7 mouse cellular contexts compared by ENCODE assay signal in the genomic region with DNA sequence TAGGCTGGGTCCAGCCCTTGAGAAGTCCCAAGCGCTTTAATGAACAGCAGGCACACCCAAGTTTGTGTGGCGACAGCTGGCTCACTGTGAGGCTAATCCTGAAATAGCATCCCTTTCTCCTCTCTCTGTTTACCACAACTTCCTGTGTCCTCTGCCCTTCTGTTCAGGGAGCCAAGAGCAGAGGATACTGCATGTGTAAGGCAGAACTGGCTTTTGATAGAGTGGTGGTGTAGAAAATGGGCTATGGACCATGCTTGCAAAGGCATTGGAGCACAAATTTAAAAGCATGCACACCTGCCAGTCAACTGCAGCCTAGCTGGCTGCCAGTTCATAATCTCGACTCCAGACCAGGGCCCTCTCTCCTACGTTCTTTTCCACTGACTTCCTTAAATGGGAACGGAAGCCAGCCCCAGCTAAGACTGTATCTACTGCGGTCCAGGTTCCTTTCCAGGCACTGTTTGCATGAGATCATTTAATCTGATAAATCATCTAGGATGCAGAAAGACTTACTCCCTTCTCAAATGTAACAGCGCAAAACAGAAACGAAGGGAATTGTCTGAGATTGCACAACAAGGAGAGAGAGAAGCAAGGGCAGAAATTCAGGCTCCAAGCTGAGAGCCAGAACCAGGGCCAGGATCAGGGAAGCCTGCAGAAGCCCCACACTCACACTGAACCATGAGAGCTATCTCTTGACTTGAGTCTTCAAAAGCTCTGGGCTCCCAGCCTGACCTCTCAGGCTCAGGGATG.
DNase-seq lines count a peak whose midpoint lies in the region; ATAC-seq and TF ChIP-seq lines count a peak whose summit lies in the region.

No protein-coding gene starts in this region.

- H3K9ac ChIP-seq in kidney, embryonic 15.5 days: no peak overlapping the region
- no peak overlapping the region for H3K9ac ChIP-seq in hindbrain, postnatal 0 days (replicated peaks; ENCODE audit: low read length)

- H3K27ac ChIP-seq in kidney, embryonic 15.5 days: peak overlapping the region; percentile 66; the same call in 1 of the 2 replicates
- peak overlapping the region; percentile 56 for H3K27ac ChIP-seq in small intestine, adult 2 months (ENCODE audit: insufficient read depth, low read depth, low read length)
- H3K27ac ChIP-seq in hindbrain, postnatal 0 days: no peak overlapping the region

- no peaks in the 10 kb centered on the region for H3K36me3 ChIP-seq in kidney, embryonic 15.5 days
- H3K36me3 ChIP-seq in small intestine, adult 2 months (ENCODE audit: control insufficient read depth, insufficient read depth, low read length): no peaks in the 10 kb centered on the region
- no peaks in the 10 kb centered on the region for H3K36me3 ChIP-seq in hindbrain, postnatal 0 days (ENCODE audit: insufficient read depth, low read length)

- H3K4me3 ChIP-seq in kidney, embryonic 15.5 days (replicated peaks): no peak overlapping the region
- no peak overlapping the region for H3K4me3 ChIP-seq in small intestine, adult 2 months (ENCODE audit: low read depth, low read length)
- H3K4me3 ChIP-seq in hindbrain, postnatal 0 days (ENCODE audit: low read length): no peak overlapping the region

- 43% methylated on average over 8 of the region's 8 CpGs for WGBS in kidney, embryonic 15.5 days
- WGBS in small intestine, adult 2 months: 55% methylated on average over 8 of the region's 8 CpGs
- WGBS in hindbrain, postnatal 0 days: 84% methylated on average over 8 of the region's 8 CpGs

- H3K9me3 ChIP-seq in kidney, embryonic 15.5 days (replicated peaks): no peaks in the 10 kb centered on the region
- no peaks in the 10 kb centered on the region for H3K9me3 ChIP-seq in hindbrain, postnatal 0 days (ENCODE audit: low read length)

- no peaks in the 10 kb centered on the region for H3K27me3 ChIP-seq in kidney, embryonic 15.5 days
- no peaks in the 10 kb centered on the region for H3K27me3 ChIP-seq in small intestine, adult 2 months (ENCODE audit: control insufficient read depth, insufficient read depth, low read length)
- no peaks in the 10 kb centered on the region for H3K27me3 ChIP-seq in hindbrain, postnatal 0 days (ENCODE audit: insufficient read depth, low read length)

- no peak for TF ChIP-seq POLR2A in small intestine, adult 2 months (IDR thresholded peaks at IDR 0.05; ENCODE audit: low read depth, low read length)

- DNase-seq in urinary bladder, postnatal 36 days (ENCODE audit: low spot score in 2 of 2): peak; percentile 10 to 44
- no peak for DNase-seq in urinary bladder, postnatal 4 days (ENCODE audit: low spot score in 2 of 2)
- DNase-seq in heart, adult 18-20 months: peak; percentile 73 to 80
- no peak for DNase-seq in hindbrain, postnatal 0 days (ENCODE audit: low spot score)
- DNase-seq in thymus, postnatal 10 days (ENCODE audit: low spot score in 2 of 2): no peak

- no peak for TF ChIP-seq CTCF in small intestine, adult 2 months (IDR thresholded peaks at IDR 0.05; ENCODE audit: extremely low read depth, insufficient read length, insufficient replicate concordance, low read depth, low read length)
- TF ChIP-seq CTCF in hindbrain, postnatal 0 days (IDR thresholded peaks at IDR 0.05; ENCODE audit: low read depth): no peak

- H3K4me2 ChIP-seq in kidney, embryonic 15.5 days: no peak overlapping the region
- H3K4me2 ChIP-seq in hindbrain, postnatal 0 days (ENCODE audit: low read depth, low read length): no peak overlapping the region

- peaks cover 19% of the 10 kb centered on the region for H3K4me1 ChIP-seq in kidney, embryonic 15.5 days
- H3K4me1 ChIP-seq in small intestine, adult 2 months (ENCODE audit: control insufficient read depth, insufficient read depth, insufficient read length, low read length): peaks cover 8% of the 10 kb centered on the region; the same call in 1 of the 2 replicates
- peaks cover 3% of the 10 kb centered on the region; the same call in 1 of the 2 replicates for H3K4me1 ChIP-seq in hindbrain, postnatal 0 days (ENCODE audit: insufficient read depth, low read length)

- ATAC-seq in kidney, embryonic 15.5 days (replicated peaks; ENCODE audit: low FRiP score): no peak
- ATAC-seq in hindbrain, postnatal 0 days: no peak

Comparison
In these comparisons a context has a peak if more than half of its experiments do, and no peak if none do; other contexts are left out.
1. DNase-seq: peak in urinary bladder, postnatal 36 days (2 of 2) and heart, adult 18-20 months (2 of 2); none in urinary bladder, postnatal 4 days (0 of 2), hindbrain, postnatal 0 days (single experiment) and thymus, postnatal 10 days (0 of 2).